Mouse (Mus musculus) bone marrow macrophage, adult 2 months (primary cell): Measurements from ENCODE around the gene Samd4b. TPM values are rescaled to one million over a fixed set of nuclear protein-coding genes. Genes with fewer than 3 reads are reported as not detected.

Source experiments
- H3K27ac ChIP-seq: 2 replicates; pipeline ENCODE4 v1.5.1; 2012; ENCODE audit warnings: low read depth, low read length; ENCODE audit not compliant: insufficient read depth
- H3K4me1 ChIP-seq: 2 replicates; pipeline ENCODE4 v1.6.1; 2012; ENCODE audit warnings: low read length; ENCODE audit not compliant: control insufficient read depth, insufficient read depth
- H3K4me3 ChIP-seq: 2 replicates; pipeline ENCODE4 v1.5.1; 2012; ENCODE audit warnings: mild to moderate bottlenecking, low read length, moderate library complexity; ENCODE audit not compliant: insufficient read depth
- CTCF ChIP-seq: IDR thresholded peaks from 2 replicates; pipeline ENCODE4 v1.5.1; 2012; ENCODE audit warnings: low read depth, mild to moderate bottlenecking, low read length, moderate library complexity
- POLR2A ChIP-seq: IDR thresholded peaks from 2 replicates; pipeline ENCODE4 v1.6.1; 2012; ENCODE audit warnings: mild to moderate bottlenecking, low read depth, low read length, borderline replicate concordance
- polyA plus RNA-seq: library from polyadenylated mRNA; stranded (reverse); fragments of >200 nt; gene quantifications from 2 replicates; pipeline ENCODE4 v1.2.4, GENCODE M21; 2012; ENCODE audit not compliant: missing spikeins, insufficient read depth, insufficient read length

Samd4b gene
- polyA plus RNA-seq, 1 experiment: 47.4 TPM

GRCm38 (mm10) chr7:28362441-28363060, 235.4 kb downstream of the Samd4b start:
- H3K4me3 ChIP-seq: no peak overlapping the region

GRCm38 (mm10) chr7:28361647-28362341, 236.2 kb downstream of the Samd4b start:
- H3K27ac ChIP-seq: no peak overlapping the region
- no peak overlapping the region for H3K4me3 ChIP-seq
- TF ChIP-seq CTCF (no peak), POLR2A (no peak)
- H3K4me1 ChIP-seq: no peaks in the 10 kb centered on the region

More at GRCm38 (mm10) chr7:28362441-28363060, 235.4 kb downstream of the Samd4b start:
- H3K4me1 ChIP-seq: no peaks in the 10 kb centered on the region
- no peak for TF ChIP-seq CTCF
- TF ChIP-seq POLR2A: no peak
- H3K27ac ChIP-seq: no peak overlapping the region

GRCm38 (mm10) chr7:28360291-28360690, 237.7 kb downstream of the Samd4b start:
- TF ChIP-seq POLR2A (no peak), CTCF (no peak)
- Histone ChIP-seq H3K4me3 (no peak overlapping the region), H3K4me1 (no peaks in the 10 kb centered on the region), H3K27ac (no peak overlapping the region)

GRCm38 (mm10) chr7:28359854-28360253, 238.1 kb downstream of the Samd4b start:
- TF ChIP-seq POLR2A: no peak
- TF ChIP-seq CTCF: no peak
- no peak overlapping the region for H3K4me3 ChIP-seq
- no peaks in the 10 kb centered on the region for H3K4me1 ChIP-seq

GRCm38 (mm10) chr7:28358431-28358830, 239.5 kb downstream of the Samd4b start:
- TF ChIP-seq POLR2A: no peak
- no peak for TF ChIP-seq CTCF
- Histone ChIP-seq H3K27ac (no peak overlapping the region), H3K4me3 (no peak overlapping the region), H3K4me1 (no peaks in the 10 kb centered on the region)

More at GRCm38 (mm10) chr7:28359854-28360253, 238.1 kb downstream of the Samd4b start:
- no peak overlapping the region for H3K27ac ChIP-seq

GRCm38 (mm10) chr7:28357984-28358383, 240.0 kb downstream of the Samd4b start:
- H3K4me1 ChIP-seq: no peaks in the 10 kb centered on the region
- TF ChIP-seq POLR2A: no peak
- TF ChIP-seq CTCF: no peak

GRCm38 (mm10) chr7:28356981-28357380, 241.0 kb downstream of the Samd4b start:
- Histone ChIP-seq H3K4me1 (peaks cover 1% of the 10 kb centered on the region; the same call in 1 of the 2 replicates), H3K27ac (no peak overlapping the region), H3K4me3 (no peak overlapping the region)
- TF ChIP-seq POLR2A (no peak), CTCF (no peak)

More at GRCm38 (mm10) chr7:28357984-28358383, 240.0 kb downstream of the Samd4b start:
- Histone ChIP-seq H3K4me3 (no peak overlapping the region), H3K27ac (no peak overlapping the region)

- TF ChIP-seq CTCF (no peak), POLR2A (no peak)
- Histone ChIP-seq H3K4me3 (no peak overlapping the region), H3K27ac (no peak overlapping the region), H3K4me1 (peaks cover 3% of the 10 kb centered on the region; the same call in 1 of the 2 replicates)
These were observed 242.7 kb downstream of the Samd4b start for GRCm38 (mm10) chr7:28355221-28355620.

- TF ChIP-seq POLR2A: no peak
- no peak for TF ChIP-seq CTCF
- Histone ChIP-seq H3K4me1 (peaks cover 8% of the 10 kb centered on the region), H3K4me3 (no peak overlapping the region), H3K27ac (no peak overlapping the region)
These were observed 243.3 kb downstream of the Samd4b start for GRCm38 (mm10) chr7:28354596-28354995.

- Histone ChIP-seq H3K4me3 (no peak overlapping the region), H3K4me1 (peaks cover 12% of the 10 kb centered on the region), H3K27ac (no peak overlapping the region)
- TF ChIP-seq POLR2A (no peak), CTCF (no peak)
These were observed 243.8 kb downstream of the Samd4b start for GRCm38 (mm10) chr7:28354113-28354581.
